Mouse (Mus musculus): ENCODE results near the gene Aff3. TPM values are rescaled to one million over a fixed set of nuclear protein-coding genes. Genes with fewer than 3 reads are reported as not detected.

The Aff3 gene
- polyA plus RNA-seq, 1 experiment from 2014 or later = 1.9 TPM

GRCm38 (mm10) chr1:38289891-38290290, 374.9 kb downstream of the Aff3 start:
- no peak overlapping the region for H3K4me2 ChIP-seq (replicated peaks; ENCODE audit: low read depth)
- H3K9ac ChIP-seq (ENCODE audit: low read length) = no peak overlapping the region
- DNase-seq (ENCODE audit: low spot score) = no peak
- no peak for ATAC-seq (ENCODE audit: low FRiP score, low TSS enrichment)
- no peak overlapping the region for H3K4me3 ChIP-seq (ENCODE audit: low read depth, low read length)
- no peaks in the 10 kb centered on the region for H3K4me1 ChIP-seq (replicated peaks; ENCODE audit: control insufficient read depth, insufficient read depth)
- H3K27me3 ChIP-seq (ENCODE audit: control insufficient read depth, insufficient read depth, low read length) = no peaks in the 10 kb centered on the region
- H3K27ac ChIP-seq (replicated peaks) = no peak overlapping the region
- 83% methylated on average over 5 of the region's 5 CpGs for WGBS
- H3K9me3 ChIP-seq (ENCODE audit: control insufficient read depth, low read length) = no peaks in the 10 kb centered on the region
- no peak for TF ChIP-seq CTCF (IDR thresholded peaks at IDR 0.05; ENCODE audit: low read depth)
- TF ChIP-seq EP300 (optimal IDR thresholded peaks at IDR 0.05) = no peak
- H3K36me3 ChIP-seq (ENCODE audit: control insufficient read depth, insufficient read depth, low read length) = no peaks in the 10 kb centered on the region

DNA sequence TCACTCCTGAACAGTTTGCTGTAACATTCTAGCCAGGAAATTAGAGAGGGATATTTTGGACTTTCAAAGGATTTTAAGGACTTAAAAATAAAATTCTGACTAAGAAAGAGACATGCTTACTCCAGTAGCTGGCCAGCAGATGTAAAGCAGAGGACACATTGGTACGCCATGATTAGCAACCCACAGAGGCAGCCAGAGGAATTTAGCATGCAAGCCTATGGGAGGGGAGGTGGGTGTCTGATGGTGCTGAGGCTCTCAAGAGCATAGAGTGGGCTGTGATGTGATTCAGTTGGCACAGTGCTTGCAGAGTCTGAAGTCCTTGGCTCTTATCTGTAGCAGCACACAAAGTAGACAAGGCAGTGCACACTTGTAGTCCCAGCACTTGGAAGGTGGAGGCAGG, 376.0 kb downstream of the Aff3 start:
- ATAC-seq (ENCODE audit: low FRiP score, low TSS enrichment) (no peak), DNase-seq (ENCODE audit: low spot score) (no peak)
- Histone ChIP-seq H3K9me3 (ENCODE audit: control insufficient read depth, low read length) (no peaks in the 10 kb centered on the region), H3K36me3 (ENCODE audit: control insufficient read depth, insufficient read depth, low read length) (no peaks in the 10 kb centered on the region), H3K27me3 (ENCODE audit: control insufficient read depth, insufficient read depth, low read length) (no peaks in the 10 kb centered on the region), H3K4me2 (replicated peaks; ENCODE audit: low read depth) (no peak overlapping the region), H3K27ac (replicated peaks) (no peak overlapping the region), H3K4me1 (replicated peaks; ENCODE audit: control insufficient read depth, insufficient read depth) (no peaks in the 10 kb centered on the region), H3K4me3 (ENCODE audit: low read depth, low read length) (no peak overlapping the region), H3K9ac (ENCODE audit: low read length) (no peak overlapping the region)
- WGBS = 90% methylated on average over 1 of the region's 1 CpGs
- no peak for TF ChIP-seq CTCF (IDR thresholded peaks at IDR 0.05; ENCODE audit: low read depth)
- TF ChIP-seq EP300 (optimal IDR thresholded peaks at IDR 0.05) = no peak

- 87% methylated on average over 1 of the region's 1 CpGs for WGBS
- H3K9ac ChIP-seq (ENCODE audit: low read length) = no peak overlapping the region
- H3K4me3 ChIP-seq (ENCODE audit: low read depth, low read length) = no peak overlapping the region
- H3K36me3 ChIP-seq (ENCODE audit: control insufficient read depth, insufficient read depth, low read length) = no peaks in the 10 kb centered on the region
- TF ChIP-seq EP300 (optimal IDR thresholded peaks at IDR 0.05) (no peak), CTCF (IDR thresholded peaks at IDR 0.05; ENCODE audit: low read depth) (no peak)
- H3K27ac ChIP-seq (replicated peaks) = no peak overlapping the region
- no peak overlapping the region for H3K4me2 ChIP-seq (replicated peaks; ENCODE audit: low read depth)
- no peaks in the 10 kb centered on the region for H3K9me3 ChIP-seq (ENCODE audit: control insufficient read depth, low read length)
- ATAC-seq (ENCODE audit: low FRiP score, low TSS enrichment) (no peak), DNase-seq (ENCODE audit: low spot score) (no peak)
- no peaks in the 10 kb centered on the region for H3K27me3 ChIP-seq (ENCODE audit: control insufficient read depth, insufficient read depth, low read length)
- no peaks in the 10 kb centered on the region for H3K4me1 ChIP-seq (replicated peaks; ENCODE audit: control insufficient read depth, insufficient read depth)
These were observed 378.2 kb downstream of the Aff3 start for GRCm38 (mm10) chr1:38286551-38286950.

DNA sequence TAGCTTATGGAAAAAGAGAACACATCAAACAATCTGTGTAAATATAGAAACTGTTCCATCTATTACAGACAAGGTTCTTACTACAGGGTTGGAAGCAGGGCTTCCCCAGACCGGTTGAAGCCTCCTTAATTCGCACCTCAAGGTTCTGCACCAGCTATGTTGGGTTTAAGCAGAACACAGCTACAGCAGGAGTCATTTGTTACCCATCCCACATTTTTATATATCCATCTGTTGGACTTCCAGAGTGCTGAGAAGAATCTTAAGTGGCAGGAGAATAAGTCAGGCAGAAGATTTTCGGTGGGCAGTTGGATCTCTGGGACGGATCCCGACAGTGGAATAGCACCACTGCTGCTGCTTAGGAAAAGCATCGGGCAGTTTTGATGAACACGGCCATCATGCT, 384.2 kb downstream of the Aff3 start:
- no peak overlapping the region for H3K27ac ChIP-seq (replicated peaks)
- no peak for TF ChIP-seq EP300 (optimal IDR thresholded peaks at IDR 0.05)
- no peak for TF ChIP-seq CTCF (IDR thresholded peaks at IDR 0.05; ENCODE audit: low read depth)
- WGBS = 87% methylated on average over 7 of the region's 7 CpGs
- H3K4me1 ChIP-seq (replicated peaks; ENCODE audit: control insufficient read depth, insufficient read depth) = no peaks in the 10 kb centered on the region
- DNase-seq (ENCODE audit: low spot score) = no peak
- H3K4me2 ChIP-seq (replicated peaks; ENCODE audit: low read depth) = no peak overlapping the region
- no peak overlapping the region for H3K4me3 ChIP-seq (ENCODE audit: low read depth, low read length)
- H3K36me3 ChIP-seq (ENCODE audit: control insufficient read depth, insufficient read depth, low read length) = no peaks in the 10 kb centered on the region
- no peak overlapping the region for H3K9ac ChIP-seq (ENCODE audit: low read length)
- ATAC-seq (ENCODE audit: low FRiP score, low TSS enrichment) = no peak
- no peaks in the 10 kb centered on the region for H3K9me3 ChIP-seq (ENCODE audit: control insufficient read depth, low read length)
- H3K27me3 ChIP-seq (ENCODE audit: control insufficient read depth, insufficient read depth, low read length) = no peaks in the 10 kb centered on the region

DNA sequence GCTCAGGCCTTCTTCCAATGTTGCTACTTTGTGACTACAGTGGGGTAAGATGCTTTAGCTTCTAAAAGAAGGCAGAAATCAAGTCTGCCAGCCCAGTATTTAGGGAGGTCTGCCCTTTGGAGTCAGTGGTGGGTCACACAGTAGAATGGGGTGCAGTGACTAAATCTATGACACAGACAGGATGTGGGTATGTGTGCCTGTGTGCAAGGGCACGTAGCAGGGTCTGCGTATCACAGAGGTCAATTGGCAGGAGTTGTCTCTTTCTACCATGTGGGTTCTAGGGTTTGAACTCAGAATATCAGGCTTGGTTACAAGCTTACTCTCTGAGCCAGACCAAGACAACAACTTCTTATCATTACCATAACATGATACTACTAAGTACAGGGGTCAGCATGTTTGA, 393.4 kb downstream of the Aff3 start:
- Histone ChIP-seq H3K36me3 (ENCODE audit: control insufficient read depth, insufficient read depth, low read length) (no peaks in the 10 kb centered on the region), H3K27me3 (ENCODE audit: control insufficient read depth, insufficient read depth, low read length) (no peaks in the 10 kb centered on the region), H3K9me3 (ENCODE audit: control insufficient read depth, low read length) (no peaks in the 10 kb centered on the region), H3K4me1 (replicated peaks; ENCODE audit: control insufficient read depth, insufficient read depth) (no peaks in the 10 kb centered on the region), H3K9ac (ENCODE audit: low read length) (no peak overlapping the region), H3K27ac (replicated peaks) (no peak overlapping the region), H3K4me3 (ENCODE audit: low read depth, low read length) (no peak overlapping the region), H3K4me2 (replicated peaks; ENCODE audit: low read depth) (no peak overlapping the region)
- 96% methylated on average over 2 of the region's 2 CpGs for WGBS
- ATAC-seq (ENCODE audit: low FRiP score, low TSS enrichment) = no peak
- TF ChIP-seq CTCF (IDR thresholded peaks at IDR 0.05; ENCODE audit: low read depth) (no peak), EP300 (optimal IDR thresholded peaks at IDR 0.05) (no peak)
- no peak for DNase-seq (ENCODE audit: low spot score)

DNA sequence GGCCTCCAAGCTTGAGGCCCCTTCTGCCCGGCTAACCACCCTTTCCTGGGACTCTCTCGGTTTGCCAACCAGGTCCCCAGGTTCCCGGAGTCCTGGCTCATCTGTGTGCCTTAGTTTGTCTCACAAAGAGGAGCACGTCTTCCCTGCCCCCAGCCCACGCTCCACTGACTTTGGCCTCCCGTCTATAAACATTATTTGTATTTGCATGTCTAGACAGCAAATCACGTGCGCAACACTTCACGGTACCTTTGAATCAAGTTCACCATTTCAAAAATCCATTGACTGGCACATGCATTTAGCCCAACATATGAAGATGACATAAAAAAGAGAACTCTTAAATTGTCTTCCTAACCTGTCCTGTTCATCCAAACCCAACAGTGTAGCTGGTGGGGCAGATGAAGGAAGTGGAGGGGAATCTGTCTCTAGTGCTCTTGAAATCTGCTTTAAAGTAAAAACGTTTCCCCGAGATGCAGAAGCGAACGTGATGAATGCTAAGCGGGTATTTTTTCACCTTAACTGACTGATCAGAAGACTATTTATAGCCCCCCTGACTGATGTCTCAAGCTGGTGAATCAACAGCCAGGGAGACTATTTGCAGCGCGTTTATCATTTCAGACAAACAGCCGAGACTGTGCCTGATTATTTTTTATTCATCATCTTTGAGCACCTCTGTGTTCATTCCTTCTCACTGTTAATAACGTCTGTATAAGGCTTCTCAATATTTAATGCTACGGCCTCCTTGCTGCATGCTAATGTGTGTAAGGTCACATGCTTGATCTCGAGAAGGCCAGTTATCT, 396.3 kb downstream of the Aff3 start:
- no peaks in the 10 kb centered on the region for H3K36me3 ChIP-seq (ENCODE audit: control insufficient read depth, insufficient read depth, low read length)
- no peak overlapping the region for H3K27ac ChIP-seq (replicated peaks)

More for the DNA sequence above, 396.3 kb downstream of the Aff3 start:
- Histone ChIP-seq H3K4me1 (replicated peaks; ENCODE audit: control insufficient read depth, insufficient read depth) (no peaks in the 10 kb centered on the region), H3K9ac (ENCODE audit: low read length) (no peak overlapping the region), H3K27me3 (ENCODE audit: control insufficient read depth, insufficient read depth, low read length) (no peaks in the 10 kb centered on the region), H3K4me2 (replicated peaks; ENCODE audit: low read depth) (no peak overlapping the region), H3K9me3 (ENCODE audit: control insufficient read depth, low read length) (no peaks in the 10 kb centered on the region), H3K4me3 (ENCODE audit: low read depth, low read length) (no peak overlapping the region)
- ATAC-seq (ENCODE audit: low FRiP score, low TSS enrichment) (no peak), DNase-seq (ENCODE audit: low spot score) (no peak)
- WGBS = 62% methylated on average over 20 of the region's 20 CpGs
- TF ChIP-seq EP300 (optimal IDR thresholded peaks at IDR 0.05) (no peak), CTCF (IDR thresholded peaks at IDR 0.05; ENCODE audit: low read depth) (no peak)

Measured in stomach, postnatal 0 days (tissue).